Mouse (Mus musculus) megakaryocyte, embryonic 14.5 days (primary cell): ENCODE results near the gene Abt1.

Experiments
- FLI1 ChIP-seq: IDR thresholded peaks from 2 replicates; pipeline ENCODE4 v1.6.1; 2012; ENCODE audit warnings: low read length, inconsistent platforms, mixed read lengths
- GATA1 ChIP-seq: IDR thresholded peaks from 3 replicates; pipeline ENCODE4 v1.6.1; 2012; ENCODE audit warnings: mixed read lengths, low read length, inconsistent platforms, borderline replicate concordance

DNA sequence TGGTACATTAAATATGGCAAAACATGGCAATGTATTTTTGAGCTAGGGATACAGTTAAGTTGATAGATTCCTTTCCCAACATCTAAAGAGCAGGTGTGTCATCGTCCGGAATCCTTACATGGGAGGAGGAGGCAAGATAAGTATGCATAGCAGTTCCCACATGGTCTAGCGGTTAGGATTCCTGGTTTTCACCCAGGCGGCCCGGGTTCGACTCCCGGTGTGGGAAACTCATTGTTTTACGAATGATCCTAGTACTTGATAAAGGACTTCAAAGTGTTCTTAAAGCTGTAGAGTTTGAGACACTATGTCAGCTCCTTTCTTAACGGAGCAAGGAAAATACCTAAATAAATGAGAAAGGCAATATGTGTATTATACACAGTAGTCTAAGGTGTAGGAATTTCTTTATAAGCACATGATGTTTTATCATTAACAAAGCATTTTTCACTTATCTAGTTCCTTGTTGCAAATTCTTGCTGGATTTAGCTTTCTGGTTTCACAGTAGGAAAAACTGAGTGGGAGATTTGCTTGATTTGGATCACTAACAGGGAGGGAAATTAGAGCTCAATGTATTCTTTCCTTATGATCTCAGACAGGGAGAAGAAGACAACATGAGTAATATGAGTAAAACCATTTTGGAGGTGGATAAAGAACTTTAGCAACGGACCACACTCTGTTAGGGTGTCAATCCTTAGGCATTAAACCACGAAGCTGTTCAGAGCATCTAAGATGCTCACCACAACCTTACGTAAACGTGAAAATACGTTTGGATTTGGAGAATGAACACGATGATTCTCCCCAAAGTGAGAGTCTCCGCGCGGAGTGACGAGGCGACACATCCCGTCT, 39.9 kb upstream of the Abt1 start:
- TF ChIP-seq FLI1 (no peak), GATA1 (no peak)
